In the genomic region with DNA sequence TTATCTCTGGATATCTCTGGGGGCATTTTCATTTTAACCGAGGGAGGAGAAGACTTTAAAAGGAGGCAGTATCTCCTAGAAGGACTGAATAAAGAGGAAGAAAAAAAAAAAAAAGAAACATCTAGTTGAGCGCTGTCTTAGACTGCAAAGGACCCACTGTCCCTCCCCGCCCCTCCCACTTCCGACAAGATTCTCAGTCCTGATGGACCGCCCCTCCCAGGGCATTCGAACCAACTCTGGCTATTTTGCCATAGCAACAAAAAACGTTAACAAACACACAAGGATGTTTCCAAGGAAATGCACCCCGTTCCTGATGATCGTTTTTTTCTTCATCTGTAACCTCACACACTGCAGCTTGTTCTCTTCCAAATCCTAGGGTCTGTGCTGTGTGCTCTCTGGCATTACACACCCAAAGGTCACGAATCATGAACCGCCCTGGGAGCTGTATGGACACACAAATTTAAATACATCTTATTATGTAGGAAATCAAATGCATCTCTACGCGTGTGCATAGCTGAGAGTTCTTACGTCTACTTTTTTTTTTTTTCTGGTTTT, we compare ENCODE assay signal across 13 mouse cellular contexts.
A peak's percentile ranks its signal among the peaks of the same experiment; 100 is the strongest.
DNase-seq lines count a peak whose midpoint lies in the region; ATAC-seq lines count a peak whose summit lies in the region.
"Had no signal": no experiment of that assay in that cellular context is flagged by ENCODE, and none has a peak within 500 bp of the region (broad histone marks: within the 10 kb centered on the region; RNA-seq: fewer than 3 reads in every experiment).

No protein-coding gene starts in this region.

- no peak for ATAC-seq in liver, embryonic 16.5 days (ENCODE audit: low read depth)
- ATAC-seq in erythroblast, adult 5-6 weeks (replicated peaks; ENCODE audit: low FRiP score, poor library complexity, severe bottlenecking): no peak

- H3K27me3 ChIP-seq in liver, embryonic 16.5 days (ENCODE audit: control insufficient read depth, insufficient read depth, low read depth, low read length): no peaks in the 10 kb centered on the region
- H3K27me3 ChIP-seq in limb, embryonic 10.5 days (ENCODE audit: low read depth, poor library complexity, severe bottlenecking): no peaks in the 10 kb centered on the region
- H3K27me3 ChIP-seq: neural tube, embryonic 15.5 days had no signal

- 46% methylated on average over 14 of the region's 14 CpGs for WGBS in liver, embryonic 16.5 days (ENCODE audit: insufficient replicate concordance)
- WGBS in limb, embryonic 10.5 days: 73% methylated on average over 14 of the region's 14 CpGs

- peak; percentile 4 for DNase-seq in gastrocnemius, adult 18-20 months (ENCODE audit: low spot score)
- no peak for DNase-seq in gastrocnemius, postnatal 14 days
- peak; percentile 17 for DNase-seq in urinary bladder, postnatal 14 days (ENCODE audit: low spot score)
- DNase-seq in urinary bladder, postnatal 10 days (ENCODE audit: low spot score): no peak
- no peak for DNase-seq in limb, embryonic 10.5 days (ENCODE audit: low spot score)
- DNase-seq in kidney, postnatal 4 days: no peak
- DNase-seq: cerebellum, adult 11 months; kidney, adult 18-20 months had no signal

- H3K36me3 ChIP-seq in liver, embryonic 16.5 days (ENCODE audit: control insufficient read depth, insufficient read depth): no peaks in the 10 kb centered on the region
- H3K36me3 ChIP-seq in limb, embryonic 10.5 days: no peaks in the 10 kb centered on the region
- H3K36me3 ChIP-seq: neural tube, embryonic 15.5 days had no signal

- no peak overlapping the region for H3K4me3 ChIP-seq in liver, embryonic 16.5 days (ENCODE audit: low read depth, low read length)
- H3K4me3 ChIP-seq in limb, embryonic 10.5 days: no peak overlapping the region
- H3K4me3 ChIP-seq: heart, adult 2 months; neural tube, embryonic 15.5 days had no signal

- intact Hi-C loops in gastrocnemius, postnatal 14 days (cut with DNase I; ENCODE audit: low total_unique reads): no loop called here

- no peak overlapping the region for H3K9ac ChIP-seq in liver, embryonic 16.5 days (ENCODE audit: low read depth, low read length)
- H3K9ac ChIP-seq: neural tube, embryonic 15.5 days had no signal

- H3K4me2 ChIP-seq in liver, embryonic 16.5 days (ENCODE audit: low read depth, low read length): peak overlapping the region; percentile 20
- H3K4me2 ChIP-seq: neural tube, embryonic 15.5 days had no signal

- H3K9me3 ChIP-seq in liver, embryonic 16.5 days (replicated peaks; ENCODE audit: control insufficient read depth, low read length): no peaks in the 10 kb centered on the region
- H3K9me3 ChIP-seq in limb, embryonic 10.5 days (replicated peaks): no peaks in the 10 kb centered on the region
- H3K9me3 ChIP-seq: neural tube, embryonic 15.5 days had no signal

- no peaks in the 10 kb centered on the region; the same call in 1 of the 2 replicates for H3K4me1 ChIP-seq in liver, embryonic 16.5 days (ENCODE audit: control insufficient read depth, low read depth, low read length)
- H3K4me1 ChIP-seq in limb, embryonic 10.5 days: no peaks in the 10 kb centered on the region
- H3K4me1 ChIP-seq: neural tube, embryonic 15.5 days had no signal

- H3K27ac ChIP-seq in liver, embryonic 16.5 days (ENCODE audit: low read length): no peak overlapping the region
- H3K27ac ChIP-seq in limb, embryonic 10.5 days: no peak overlapping the region
- H3K27ac ChIP-seq: heart, adult 2 months; macrophage; neural tube, embryonic 15.5 days had no signal

Comparison
In these comparisons a context has a peak if more than half of its experiments do, and no peak if none do; other contexts are left out.
1. DNase-seq: peak in gastrocnemius, adult 18-20 months (single experiment) and urinary bladder, postnatal 14 days (single experiment); none in gastrocnemius, postnatal 14 days (single experiment), urinary bladder, postnatal 10 days (single experiment), limb, embryonic 10.5 days (single experiment) and kidney, postnatal 4 days (0 of 2).